Mouse (Mus musculus) right cerebral cortex, postnatal 25 days (tissue): ENCODE results near the gene Kctd5.

Source experiments
- DNase-seq: peaks from one replicate; pipeline ENCODE4 v3.0.0; 2022

The Kctd5 gene

GRCm38 (mm10) chr17:24036954-24037353 lies 36.3 kb downstream of the Kctd5 start:
- no peak for DNase-seq

GRCm38 (mm10) chr17:24035087-24035486 lies 38.2 kb downstream of the Kctd5 start:
- no peak for DNase-seq

GRCm38 (mm10) chr17:24030551-24030950 lies 42.7 kb downstream of the Kctd5 start:
- no peak for DNase-seq

- no peak for DNase-seq
These were observed 43.8 kb downstream of the Kctd5 start for GRCm38 (mm10) chr17:24029477-24029876.

GRCm38 (mm10) chr17:24021375-24022199 lies 51.7 kb downstream of the Kctd5 start:
- DNase-seq: no peak

GRCm38 (mm10) chr17:24020696-24021095 lies 52.6 kb downstream of the Kctd5 start:
- DNase-seq: no peak

- no peak for DNase-seq
These were observed 57.6 kb downstream of the Kctd5 start for GRCm38 (mm10) chr17:24015727-24016126.

GRCm38 (mm10) chr17:24014433-24014965 lies 58.8 kb downstream of the Kctd5 start:
- DNase-seq: no peak

- DNase-seq: no peak
These were observed 60.4 kb downstream of the Kctd5 start for GRCm38 (mm10) chr17:24012921-24013320.

GRCm38 (mm10) chr17:24009617-24010016 lies 63.7 kb downstream of the Kctd5 start:
- DNase-seq: no peak

GRCm38 (mm10) chr17:24008105-24008504 lies 65.2 kb downstream of the Kctd5 start:
- no peak for DNase-seq

- DNase-seq: no peak
These were observed 65.9 kb downstream of the Kctd5 start for GRCm38 (mm10) chr17:24007391-24007790.

- no peak for DNase-seq
These were observed 66.4 kb downstream of the Kctd5 start for GRCm38 (mm10) chr17:24006930-24007329.

- no peak for DNase-seq
These were observed 68.2 kb downstream of the Kctd5 start for GRCm38 (mm10) chr17:24005049-24005448.

- DNase-seq: no peak
These were observed 69.1 kb downstream of the Kctd5 start for GRCm38 (mm10) chr17:24004071-24004665.

- DNase-seq: peak; percentile 83
These were observed 72.9 kb downstream of the Kctd5 start for GRCm38 (mm10) chr17:24000404-24000803.

GRCm38 (mm10) chr17:23998383-23998782 lies 74.9 kb downstream of the Kctd5 start:
- no peak for DNase-seq

GRCm38 (mm10) chr17:23997901-23998300 lies 75.4 kb downstream of the Kctd5 start, which contains the start of gene Prss22:
Prss22 (minus strand) TSS chr17:23998100.
- DNase-seq: no peak
